Comparison of ENCODE assay signal across 8 mouse cellular contexts in genomic region chr11:116197584-116197906, GRCm38 (mm10). TPM values are rescaled to one million over a fixed set of nuclear protein-coding genes. Genes with fewer than 3 reads are reported as not detected.
DNase-seq lines count a peak whose midpoint lies in the region; ATAC-seq lines count a peak whose summit lies in the region.

No protein-coding gene starts in this region.

- H3K9me3 ChIP-seq in kidney, embryonic 15.5 days (replicated peaks) = no peaks in the 10 kb centered on the region
- no peaks in the 10 kb centered on the region for H3K9me3 ChIP-seq in embryonic facial prominence, embryonic 12.5 days
- H3K9me3 ChIP-seq in hindbrain, embryonic 14.5 days (ENCODE audit: control insufficient read depth, low read length) = no peaks in the 10 kb centered on the region
- H3K9me3 ChIP-seq in midbrain, embryonic 15.5 days = no peaks in the 10 kb centered on the region

- H3K27ac ChIP-seq in kidney, embryonic 15.5 days = no peak overlapping the region
- no peak overlapping the region for H3K27ac ChIP-seq in embryonic facial prominence, embryonic 12.5 days
- no peak overlapping the region for H3K27ac ChIP-seq in hindbrain, embryonic 14.5 days
- no peak overlapping the region for H3K27ac ChIP-seq in midbrain, embryonic 15.5 days

- no peaks in the 10 kb centered on the region for H3K27me3 ChIP-seq in kidney, embryonic 15.5 days
- H3K27me3 ChIP-seq in embryonic facial prominence, embryonic 12.5 days = no peaks in the 10 kb centered on the region
- H3K27me3 ChIP-seq in hindbrain, embryonic 14.5 days (ENCODE audit: control insufficient read depth, insufficient read depth, low read length) = no peaks in the 10 kb centered on the region
- H3K27me3 ChIP-seq in midbrain, embryonic 15.5 days (replicated peaks) = no peaks in the 10 kb centered on the region

- H3K4me2 ChIP-seq in kidney, embryonic 15.5 days = peak overlapping the region; percentile 85
- peak overlapping the region; percentile 77 for H3K4me2 ChIP-seq in embryonic facial prominence, embryonic 12.5 days (replicated peaks)
- peak overlapping the region; percentile 78 for H3K4me2 ChIP-seq in hindbrain, embryonic 14.5 days (replicated peaks)
- H3K4me2 ChIP-seq in midbrain, embryonic 15.5 days = peak overlapping the region; percentile 58

- H3K4me3 ChIP-seq in kidney, embryonic 15.5 days (replicated peaks) = peak overlapping the region; percentile 90; the same call in 1 of the 2 replicates
- no peak overlapping the region for H3K4me3 ChIP-seq in embryonic facial prominence, embryonic 12.5 days
- peak overlapping the region; percentile 60 for H3K4me3 ChIP-seq in hindbrain, embryonic 14.5 days (replicated peaks; ENCODE audit: low read length)
- H3K4me3 ChIP-seq in midbrain, embryonic 15.5 days = peak overlapping the region; percentile 86

- 89% methylated on average over 6 of the region's 6 CpGs for WGBS in kidney, embryonic 15.5 days
- 90% methylated on average over 6 of the region's 6 CpGs for WGBS in embryonic facial prominence, embryonic 12.5 days
- WGBS in hindbrain, embryonic 14.5 days = 90% methylated on average over 6 of the region's 6 CpGs
- WGBS in midbrain, embryonic 15.5 days = 90% methylated on average over 6 of the region's 6 CpGs

- DNase-seq in kidney, adult 11 months = no peak
- no peak for DNase-seq in hindbrain, embryonic 14.5 days (ENCODE audit: low spot score)
- DNase-seq in cerebellum, adult 9-10 months = no peak
- no peak for DNase-seq in thymus, postnatal 10 days (ENCODE audit: low spot score in 2 of 2)
- no peak for DNase-seq in adrenal gland, postnatal 25 days

- H3K9ac ChIP-seq in kidney, embryonic 15.5 days = peak overlapping the region; percentile 69; the same call in 1 of the 2 replicates
- no peak overlapping the region for H3K9ac ChIP-seq in embryonic facial prominence, embryonic 12.5 days
- no peak overlapping the region for H3K9ac ChIP-seq in hindbrain, embryonic 14.5 days
- H3K9ac ChIP-seq in midbrain, embryonic 15.5 days = no peak overlapping the region; the same call in 1 of the 2 replicates

- no peak for ATAC-seq in kidney, embryonic 15.5 days (replicated peaks; ENCODE audit: low FRiP score)
- ATAC-seq in embryonic facial prominence, embryonic 12.5 days (ENCODE audit: insufficient number of reproducible peaks, insufficient read depth, low FRiP score, low TSS enrichment) = no peak
- no peak for ATAC-seq in hindbrain, embryonic 14.5 days (ENCODE audit: low FRiP score)
- ATAC-seq in midbrain, embryonic 15.5 days (replicated peaks) = no peak

- peaks cover 14% of the 10 kb centered on the region; the same call in 1 of the 2 replicates for H3K36me3 ChIP-seq in kidney, embryonic 15.5 days
- H3K36me3 ChIP-seq in embryonic facial prominence, embryonic 12.5 days = no peaks in the 10 kb centered on the region
- H3K36me3 ChIP-seq in hindbrain, embryonic 14.5 days (replicated peaks; ENCODE audit: control insufficient read depth, insufficient read depth) = peaks cover 21% of the 10 kb centered on the region
- 0 out of 2 replicates have a peak, but pooled peaks cover 3% of the 10 kb centered on the region for H3K36me3 ChIP-seq in midbrain, embryonic 15.5 days (replicated peaks)

- peaks cover 24% of the 10 kb centered on the region for H3K4me1 ChIP-seq in kidney, embryonic 15.5 days
- peaks cover 8% of the 10 kb centered on the region; the same call in 1 of the 2 replicates for H3K4me1 ChIP-seq in embryonic facial prominence, embryonic 12.5 days
- peaks cover 22% of the 10 kb centered on the region for H3K4me1 ChIP-seq in hindbrain, embryonic 14.5 days (replicated peaks; ENCODE audit: control insufficient read depth, insufficient read depth, low read length)
- peaks cover 31% of the 10 kb centered on the region for H3K4me1 ChIP-seq in midbrain, embryonic 15.5 days

RNA-seq across cellular contexts. Expression of gene Ten1, which starts 1.1 kb away (rescaled TPM):
- 75.6 and 79.4 TPM in 2 replicates for polyA plus RNA-seq in kidney, embryonic 15.5 days (2015; fragmentation: Nextera tagmentation; extraction: Ambion mirVana)
- polyA plus RNA-seq in embryonic facial prominence, embryonic 12.5 days (2016; fragmentation: Nextera tagmentation; extraction: Ambion mirVana) = 66.5 and 71.9 TPM in 2 replicates
- polyA plus RNA-seq in hindbrain, embryonic 14.5 days (2014; fragmentation: Nextera tagmentation; extraction: Ambion mirVana) = 80.7 and 88.0 TPM in 2 replicates
- 86.7 and 92.5 TPM in 2 replicates for polyA plus RNA-seq in midbrain, embryonic 15.5 days (2015; fragmentation: Nextera tagmentation; extraction: Ambion mirVana)
- total RNA-seq in adrenal gland, postnatal 25 days (2021) = 21.5 and 27.1 TPM in 2 replicates

RNA-seq across cellular contexts. Expression of gene Acox1, which starts 1.3 kb away (rescaled TPM):
- polyA plus RNA-seq in kidney, embryonic 15.5 days (2015; fragmentation: Nextera tagmentation; extraction: Ambion mirVana) = 32.6 and 35.9 TPM in 2 replicates
- 25.8 and 26.4 TPM in 2 replicates for polyA plus RNA-seq in embryonic facial prominence, embryonic 12.5 days (2016; fragmentation: Nextera tagmentation; extraction: Ambion mirVana)
- 67.5 and 75.7 TPM in 2 replicates for polyA plus RNA-seq in hindbrain, embryonic 14.5 days (2014; fragmentation: Nextera tagmentation; extraction: Ambion mirVana)
- 63.0 and 64.0 TPM in 2 replicates for polyA plus RNA-seq in midbrain, embryonic 15.5 days (2015; fragmentation: Nextera tagmentation; extraction: Ambion mirVana)
- total RNA-seq in adrenal gland, postnatal 25 days (2021) = 182 and 184 TPM in 2 replicates

RNA-seq across cellular contexts. Expression of gene Fbf1, which starts 29.6 kb away (rescaled TPM):
- polyA plus RNA-seq in kidney, embryonic 15.5 days (2015; fragmentation: Nextera tagmentation; extraction: Ambion mirVana) = 37.4 and 41.4 TPM in 2 replicates
- polyA plus RNA-seq in embryonic facial prominence, embryonic 12.5 days (2016; fragmentation: Nextera tagmentation; extraction: Ambion mirVana) = 61.2 and 61.3 TPM in 2 replicates
- polyA plus RNA-seq in hindbrain, embryonic 14.5 days (2014; fragmentation: Nextera tagmentation; extraction: Ambion mirVana) = 43.0 and 45.4 TPM in 2 replicates
- 69.2 and 78.4 TPM in 2 replicates for polyA plus RNA-seq in midbrain, embryonic 15.5 days (2015; fragmentation: Nextera tagmentation; extraction: Ambion mirVana)
- 47.4 and 53.0 TPM in 2 replicates for total RNA-seq in adrenal gland, postnatal 25 days (2021)

RNA-seq across cellular contexts. Expression of gene Evpl, which starts 40.3 kb away (rescaled TPM):
- polyA plus RNA-seq in kidney, embryonic 15.5 days (2015; fragmentation: Nextera tagmentation; extraction: Ambion mirVana) = 2.8 and 2.9 TPM in 2 replicates
- 2.9 and 3.1 TPM in 2 replicates for polyA plus RNA-seq in embryonic facial prominence, embryonic 12.5 days (2016; fragmentation: Nextera tagmentation; extraction: Ambion mirVana)
- 0.62 and 0.64 TPM in 2 replicates for polyA plus RNA-seq in hindbrain, embryonic 14.5 days (2014; fragmentation: Nextera tagmentation; extraction: Ambion mirVana)
- polyA plus RNA-seq in midbrain, embryonic 15.5 days (2015; fragmentation: Nextera tagmentation; extraction: Ambion mirVana) = 0.84 and 0.96 TPM in 2 replicates
- 1.00 and 1.5 TPM in 2 replicates for total RNA-seq in adrenal gland, postnatal 25 days (2021)

RNA-seq across cellular contexts. Expression of gene Mrpl38, which starts 58.9 kb away (rescaled TPM):
- 102 and 112 TPM in 2 replicates for polyA plus RNA-seq in kidney, embryonic 15.5 days (2015; fragmentation: Nextera tagmentation; extraction: Ambion mirVana)
- 83.7 and 89.2 TPM in 2 replicates for polyA plus RNA-seq in embryonic facial prominence, embryonic 12.5 days (2016; fragmentation: Nextera tagmentation; extraction: Ambion mirVana)
- 79.4 and 83.1 TPM in 2 replicates for polyA plus RNA-seq in hindbrain, embryonic 14.5 days (2014; fragmentation: Nextera tagmentation; extraction: Ambion mirVana)
- polyA plus RNA-seq in midbrain, embryonic 15.5 days (2015; fragmentation: Nextera tagmentation; extraction: Ambion mirVana) = 81.7 and 85.1 TPM in 2 replicates
- total RNA-seq in adrenal gland, postnatal 25 days (2021) = 86.5 and 103 TPM in 2 replicates
